Mouse (Mus musculus) layer of hippocampus, adult 11-12 months (tissue): ENCODE results near the gene Wdr4.
A peak's percentile ranks its signal among the peaks of the same experiment; 100 is the strongest.

ENCODE experiments used
- DNase-seq: peaks from one replicate; pipeline ENCODE4 v3.0.0; 2022; ENCODE audit warnings: low spot score

Gene Wdr4

DNA sequence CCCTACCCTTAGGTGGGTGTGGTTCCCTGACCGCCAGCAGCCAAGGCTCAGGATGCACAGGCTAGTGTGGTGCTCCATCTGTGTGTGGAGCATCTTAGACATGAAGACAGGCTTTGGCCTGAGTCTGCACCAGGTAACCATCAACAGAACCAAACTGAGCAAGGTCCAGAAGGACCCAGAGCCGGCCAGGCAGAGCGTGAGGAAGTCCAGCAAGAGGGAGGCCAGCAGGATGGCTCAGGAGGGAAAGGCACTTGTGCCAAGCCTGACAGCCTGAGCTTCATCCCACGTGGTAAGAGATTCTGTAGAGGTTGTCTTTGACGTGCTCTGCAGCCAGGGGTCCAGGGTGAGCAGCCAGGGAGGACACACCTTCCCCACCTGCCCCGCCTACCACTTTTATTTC lies 22.1 kb downstream of the Wdr4 start:
- no peak for DNase-seq

DNA sequence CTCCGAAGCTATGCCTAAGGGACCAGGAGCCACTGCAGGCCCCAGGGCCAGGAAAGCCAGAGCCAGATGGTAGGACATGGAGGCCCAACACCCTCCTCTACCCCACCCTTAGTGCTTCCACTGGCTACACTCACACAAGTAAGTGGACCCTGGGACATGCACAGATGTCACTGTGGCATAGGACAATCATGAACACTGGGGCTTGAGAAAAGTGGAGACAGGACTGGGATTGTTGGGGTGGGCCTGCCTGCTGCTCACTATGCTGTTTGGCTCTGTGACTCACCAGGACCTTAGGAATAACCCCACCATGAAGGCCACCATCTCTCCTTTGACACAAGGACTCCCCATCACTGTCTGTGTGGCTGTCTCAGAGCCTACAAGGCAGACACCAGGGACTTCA lies 24.8 kb downstream of the Wdr4 start:
- no peak for DNase-seq

DNA sequence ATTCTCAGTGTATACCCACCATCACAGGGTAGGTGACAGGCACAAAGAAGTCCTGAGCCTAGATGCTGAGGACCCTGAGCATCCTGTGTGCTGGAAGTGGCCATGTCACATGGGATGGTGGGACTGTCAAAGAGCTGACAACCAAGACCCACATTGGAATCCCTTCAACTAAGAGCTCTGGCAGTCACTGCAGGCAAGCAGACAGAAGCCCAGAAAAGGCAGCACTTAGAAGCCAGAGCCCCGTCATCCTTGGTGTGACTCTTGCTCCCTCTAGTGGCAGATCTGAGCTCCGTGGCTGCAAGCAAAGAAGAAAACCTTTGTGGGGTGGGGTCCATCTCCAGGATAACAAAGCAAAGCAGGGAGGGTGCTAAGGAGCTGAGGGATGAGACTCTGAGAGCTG lies 27.4 kb downstream of the Wdr4 start:
- DNase-seq, result peak; percentile 85

DNA sequence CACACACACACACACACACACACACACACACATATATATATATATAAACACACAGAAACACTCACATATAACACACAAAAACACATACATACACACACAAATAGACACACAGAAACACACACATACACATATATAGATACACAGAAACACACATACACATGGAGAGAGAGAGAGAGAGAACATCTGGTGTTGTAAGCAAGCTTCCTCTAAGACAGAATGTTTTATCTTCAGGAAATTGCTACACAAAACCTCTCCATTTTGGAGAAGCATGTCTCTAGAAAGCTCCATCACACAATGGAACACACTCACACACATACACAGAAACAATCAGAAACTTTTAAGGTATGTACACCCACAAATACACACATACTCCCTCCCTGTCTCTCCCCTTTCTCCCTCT lies 28.4 kb downstream of the Wdr4 start:
- DNase-seq, result no peak

DNA sequence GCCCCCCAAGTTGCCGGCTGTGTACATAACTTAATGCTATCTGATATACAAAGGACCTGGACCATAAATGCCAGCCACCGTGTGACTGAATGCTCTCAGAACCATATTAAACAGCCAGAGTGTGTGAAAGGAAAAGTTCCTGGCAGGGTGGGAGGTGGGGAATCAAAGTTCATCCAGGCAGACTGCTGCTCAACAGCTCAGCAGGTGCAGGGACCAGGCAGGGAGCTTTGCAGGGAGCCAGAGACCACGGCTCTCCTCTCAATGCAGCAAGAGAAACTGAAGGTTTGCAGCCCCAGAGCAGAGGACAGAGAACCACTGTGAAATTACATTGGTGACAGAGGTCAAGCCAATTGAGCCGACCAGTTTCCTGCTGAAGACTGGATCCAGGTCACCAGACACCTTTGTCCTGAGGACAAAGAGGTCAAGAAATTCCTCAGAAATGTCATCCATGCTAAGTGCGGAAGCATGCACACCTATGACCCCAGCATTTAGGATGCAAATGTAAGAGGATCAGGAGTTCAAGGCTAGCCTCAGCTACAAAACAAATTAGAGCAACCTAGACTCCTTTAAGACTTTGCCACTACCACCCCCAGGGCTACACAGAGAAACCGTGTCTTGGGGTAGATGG lies 32.2 kb downstream of the Wdr4 start:
- no peak for DNase-seq

DNA sequence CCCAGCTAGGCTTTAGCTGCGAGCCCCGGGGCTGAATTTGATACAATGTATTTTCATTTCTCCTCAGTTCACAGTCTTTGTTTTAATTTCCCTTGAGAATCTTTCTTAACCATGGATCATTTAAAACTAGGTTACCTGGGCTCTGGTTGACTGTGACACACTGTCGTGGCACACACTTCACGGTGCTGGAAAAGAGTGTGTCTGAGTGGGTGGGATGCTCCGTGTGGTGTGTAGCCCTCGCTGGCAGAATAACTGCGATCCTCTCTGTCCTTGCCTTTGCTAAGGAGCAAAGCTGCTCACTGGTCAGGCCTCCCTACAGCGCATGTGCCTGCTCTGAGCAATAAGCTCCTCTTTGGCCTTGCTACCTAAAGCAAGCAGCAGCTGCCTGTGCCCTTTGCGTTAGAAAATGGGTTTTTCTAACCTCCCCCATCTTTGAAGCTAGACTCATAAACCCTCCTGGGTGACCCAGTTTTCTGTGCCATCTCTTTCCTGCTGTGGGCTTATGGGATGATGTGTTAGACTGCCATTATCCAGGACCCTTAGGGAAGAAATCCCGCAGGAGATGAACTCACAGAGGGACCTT lies 33.1 kb downstream of the Wdr4 start:
- DNase-seq, result no peak

DNA sequence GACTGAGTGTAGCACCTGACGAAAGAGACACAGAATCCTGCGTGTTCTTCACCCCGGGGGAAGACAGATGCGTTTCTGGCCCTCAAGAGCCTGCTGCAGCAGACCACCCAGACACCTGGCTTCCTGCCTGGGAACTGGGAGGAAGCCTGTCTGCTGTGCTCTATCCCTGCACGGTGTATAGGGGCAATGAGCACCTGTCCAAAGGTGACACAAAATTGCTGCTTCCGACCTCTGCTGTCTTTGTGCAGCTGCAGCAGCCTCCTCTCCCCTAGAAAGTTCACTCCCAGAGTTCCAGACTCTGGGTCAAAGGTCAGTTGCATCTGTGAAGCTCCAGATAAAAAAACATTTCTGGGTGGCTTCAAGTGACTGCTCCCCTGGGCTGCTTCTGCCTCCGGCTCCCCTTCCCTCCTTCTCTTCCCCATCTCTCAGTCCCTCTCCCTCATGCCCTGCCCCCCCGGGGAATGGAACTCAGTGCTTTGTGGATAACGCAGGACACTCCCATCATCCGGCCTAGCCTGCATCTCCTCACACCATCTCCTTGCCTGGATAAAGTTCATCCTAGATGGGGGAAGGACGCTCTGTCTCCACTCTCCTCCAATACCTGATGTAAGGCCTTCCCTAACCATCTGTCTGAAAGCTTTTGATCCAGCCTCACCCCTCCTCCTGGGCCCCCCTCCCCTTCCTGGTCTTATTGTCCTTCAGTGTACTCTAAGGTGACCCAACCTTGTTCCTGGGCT lies 40.5 kb downstream of the Wdr4 start:
- no peak for DNase-seq

DNA sequence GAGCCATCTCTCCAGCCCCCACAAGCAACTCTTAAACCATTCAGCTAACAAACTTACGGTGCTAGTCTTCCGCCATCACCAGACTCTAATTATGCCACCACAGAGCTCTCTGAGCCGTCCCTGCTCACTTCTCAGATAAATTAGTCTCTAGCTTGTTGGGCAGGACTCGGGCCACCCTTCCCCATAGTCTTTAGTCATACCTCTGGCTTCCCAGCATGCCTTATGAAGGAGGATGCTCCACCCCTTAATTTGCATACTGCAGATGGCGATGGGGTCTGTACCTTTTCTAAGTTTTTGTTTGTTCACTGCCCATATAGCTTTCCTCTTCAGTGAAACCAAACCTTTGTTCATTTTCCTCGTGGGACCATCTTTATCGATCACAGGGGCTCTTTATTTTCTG lies 41.2 kb downstream of the Wdr4 start:
- no peak for DNase-seq

DNA sequence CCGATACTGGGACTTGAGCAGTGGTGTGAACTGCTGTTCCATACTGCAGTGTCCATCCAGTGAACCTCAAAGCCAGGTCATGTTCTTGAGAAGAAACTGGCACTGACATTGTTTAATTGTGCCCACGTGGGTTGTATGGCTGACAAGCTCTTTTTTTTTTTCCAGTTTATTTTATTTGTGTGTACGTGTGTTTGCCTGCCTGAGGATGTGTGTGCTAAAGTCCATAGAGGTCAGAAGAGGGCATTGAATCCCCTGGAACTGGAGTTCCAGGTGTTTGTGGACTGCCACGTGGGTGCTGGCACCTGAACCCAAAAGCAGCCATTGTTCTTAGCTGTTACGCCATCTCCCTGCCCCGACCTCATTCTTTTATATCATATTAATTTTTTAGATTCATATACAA lies 45.4 kb downstream of the Wdr4 start:
- no peak for DNase-seq

DNA sequence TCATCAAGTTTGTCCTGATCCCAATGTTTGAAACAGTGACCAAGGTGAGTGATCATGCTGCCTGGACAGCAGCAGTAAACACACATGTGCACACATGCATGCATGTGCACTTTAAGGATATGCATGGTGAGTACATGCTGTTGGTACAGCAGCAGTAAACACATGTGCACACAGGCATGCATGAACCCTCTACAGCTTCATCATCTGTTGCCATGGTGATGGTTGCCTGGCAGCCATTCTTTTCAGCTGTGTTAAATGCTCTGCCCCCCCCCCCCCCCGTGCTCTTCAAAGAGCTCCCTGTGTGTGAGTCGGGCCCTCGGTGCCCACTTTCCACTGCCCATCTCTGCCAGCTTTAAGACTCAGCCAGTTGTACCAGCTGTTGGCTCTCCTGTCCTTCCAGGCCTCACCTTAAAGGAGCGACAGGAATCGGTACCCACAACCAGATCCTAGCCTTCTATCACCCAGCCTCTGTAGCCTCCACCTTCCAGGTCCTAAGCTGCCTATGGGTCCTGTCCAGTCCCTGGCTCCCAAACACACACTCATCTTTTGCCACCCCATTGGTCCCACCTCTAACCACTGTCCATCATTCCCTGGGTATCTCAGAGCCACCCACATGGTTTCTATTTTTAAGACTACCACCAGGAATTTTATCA lies 48.9 kb downstream of the Wdr4 start:
- no peak for DNase-seq

DNA sequence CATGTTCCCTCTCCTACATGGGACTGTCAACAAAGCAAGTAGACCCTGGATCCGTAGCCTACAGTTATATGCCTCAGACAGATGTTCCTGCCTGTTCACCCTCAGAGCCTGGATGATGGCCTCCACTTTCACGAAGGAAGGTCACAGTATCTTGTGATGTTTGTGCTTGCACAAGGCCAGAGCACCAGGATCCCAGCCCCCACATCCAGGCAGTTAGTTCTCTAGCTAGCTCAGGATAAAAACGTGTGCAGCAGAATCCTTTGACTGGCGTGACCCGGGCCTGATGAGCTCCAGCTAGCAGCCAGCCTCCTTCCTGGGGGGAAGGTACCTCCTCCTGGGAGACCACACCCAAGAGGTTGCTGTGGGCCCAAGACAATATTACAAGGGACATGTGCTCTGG lies 51.3 kb downstream of the Wdr4 start:
- DNase-seq, result no peak

DNA sequence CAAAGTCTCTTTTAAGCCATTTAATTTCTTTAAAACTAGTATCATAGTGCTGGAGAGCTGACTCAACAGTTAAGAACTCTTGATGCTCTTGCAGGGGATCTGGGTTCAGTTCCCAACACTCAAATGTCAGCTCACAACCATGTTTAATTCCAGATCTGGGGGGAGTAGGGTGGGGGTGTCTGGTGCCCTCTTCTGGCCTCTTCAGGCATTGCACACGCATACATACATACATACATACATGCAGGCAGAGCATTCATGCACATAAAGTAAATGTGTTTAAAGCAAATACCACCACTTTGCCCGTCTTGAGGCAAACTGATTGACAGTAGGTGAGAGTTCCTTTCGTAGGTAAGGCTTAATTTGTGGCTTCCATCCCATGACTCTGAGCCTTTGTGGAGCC lies 52.9 kb downstream of the Wdr4 start:
- no peak for DNase-seq

DNA sequence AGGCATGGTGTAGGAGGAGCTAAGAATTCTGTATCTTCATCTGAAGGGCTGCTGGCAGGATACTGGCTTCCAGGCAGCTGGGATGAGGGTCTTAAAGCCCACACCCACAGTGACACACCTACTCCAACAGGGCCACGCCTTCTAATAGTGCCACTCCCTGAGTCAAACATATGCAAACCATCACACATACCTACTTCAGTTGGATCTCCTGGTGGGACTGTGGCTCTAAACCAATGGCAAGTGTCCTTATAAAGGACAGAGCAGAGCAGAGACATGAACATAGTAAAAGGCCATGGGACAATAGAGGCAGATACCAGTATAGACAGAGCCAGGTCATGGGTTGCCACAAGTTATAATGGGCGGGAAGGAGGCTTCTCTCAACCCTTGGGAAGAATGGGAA lies 57.3 kb downstream of the Wdr4 start:
- no peak for DNase-seq

DNA sequence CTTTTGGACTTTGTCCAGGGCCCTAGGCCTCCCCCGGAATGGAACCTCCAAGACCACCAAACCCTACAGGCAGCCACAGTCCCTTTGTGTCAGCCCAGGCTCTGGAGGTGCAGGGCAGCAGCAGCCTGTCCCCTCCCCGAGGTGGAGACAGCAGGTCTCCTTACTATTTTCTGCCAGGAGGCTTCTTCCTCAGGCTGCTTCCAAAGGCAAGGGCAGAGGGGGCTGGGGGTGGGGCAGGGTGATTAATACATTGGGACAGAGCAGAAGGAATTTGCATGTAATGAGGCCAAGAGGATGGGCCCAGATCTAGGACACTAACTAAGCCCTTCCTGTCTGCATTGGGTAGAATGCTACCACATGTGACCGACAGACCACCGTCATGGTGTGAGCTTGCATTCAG lies 59.4 kb downstream of the Wdr4 start:
- DNase-seq, result no peak

DNA sequence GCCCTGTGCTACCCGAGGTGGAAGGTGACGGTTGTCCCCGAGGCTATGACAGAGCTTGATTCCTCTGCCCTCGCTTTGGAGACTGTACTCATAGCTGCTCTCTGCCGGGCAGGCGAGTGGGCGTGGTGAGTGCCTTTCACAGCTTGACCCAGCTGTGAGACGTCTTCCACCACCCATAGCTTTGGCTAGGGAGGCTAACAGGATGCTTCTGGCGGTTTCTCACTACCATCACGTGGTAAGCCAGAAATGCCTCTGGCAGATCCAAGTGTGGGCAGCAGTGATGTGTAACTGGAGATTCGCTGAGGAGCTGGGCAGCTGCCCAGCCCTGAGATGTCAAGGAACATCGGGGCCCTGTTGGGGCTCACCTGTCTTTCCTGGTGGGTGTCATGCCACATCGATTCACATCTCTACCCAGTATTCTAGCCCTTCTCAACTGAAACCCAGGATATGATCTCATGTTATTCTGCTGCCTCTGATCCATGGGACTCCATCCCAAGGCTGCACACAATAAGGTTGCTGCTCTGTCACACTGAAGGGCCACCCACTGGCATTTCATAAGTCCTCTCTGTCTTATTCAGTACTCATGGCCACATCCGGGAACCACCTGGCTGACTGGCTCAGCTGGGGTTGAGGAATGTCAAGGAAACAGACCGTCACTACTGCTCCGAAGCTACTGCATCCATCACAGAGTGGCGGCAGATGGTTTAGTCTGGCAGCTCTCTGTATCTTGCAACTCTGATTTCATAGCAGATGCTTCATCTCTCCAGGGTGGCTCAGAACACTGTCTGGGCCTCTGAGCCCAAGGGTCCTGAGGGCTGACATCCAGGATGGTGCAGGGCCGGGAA lies 62.8 kb downstream of the Wdr4 start:
- peak; percentile 46 for DNase-seq

DNA sequence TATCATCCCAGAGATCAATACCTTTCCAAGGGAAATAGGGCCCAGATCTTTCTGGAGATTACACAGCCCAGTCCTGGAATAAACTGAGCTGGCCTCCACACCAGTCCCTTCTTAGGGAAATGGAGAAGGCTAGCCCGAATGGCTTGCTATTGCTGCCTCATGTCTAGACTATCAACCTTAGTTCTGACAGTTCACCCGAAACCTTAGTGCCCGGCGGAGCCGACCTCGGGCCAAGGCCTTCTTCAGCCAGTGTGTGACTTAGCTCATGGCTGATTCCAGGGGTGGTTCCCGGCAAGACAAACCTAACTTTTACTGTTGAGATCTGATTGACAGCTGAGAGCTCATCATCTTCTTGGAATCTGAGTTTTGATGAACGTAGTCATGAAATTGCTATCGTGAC lies 65.7 kb downstream of the Wdr4 start:
- DNase-seq, result no peak

DNA sequence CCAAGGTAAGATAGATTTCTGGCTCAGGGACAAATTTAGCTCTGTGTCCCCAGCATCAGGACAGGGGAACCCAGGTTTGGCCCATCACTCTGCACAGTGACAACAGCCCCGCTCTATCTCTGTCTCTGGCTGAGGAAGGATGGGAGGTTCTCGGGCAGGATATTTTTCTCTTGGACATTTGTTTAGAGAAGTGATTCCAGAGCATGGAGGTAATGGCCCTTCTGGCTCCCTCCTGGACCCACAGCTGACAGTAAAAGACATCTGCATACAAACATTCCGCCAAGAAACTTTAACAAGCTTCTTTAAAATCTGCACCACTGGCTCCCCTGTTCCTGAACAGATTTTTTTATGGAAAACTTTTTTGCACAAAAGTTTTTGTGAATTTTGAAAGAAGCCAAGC lies 66.3 kb downstream of the Wdr4 start:
- no peak for DNase-seq

DNA sequence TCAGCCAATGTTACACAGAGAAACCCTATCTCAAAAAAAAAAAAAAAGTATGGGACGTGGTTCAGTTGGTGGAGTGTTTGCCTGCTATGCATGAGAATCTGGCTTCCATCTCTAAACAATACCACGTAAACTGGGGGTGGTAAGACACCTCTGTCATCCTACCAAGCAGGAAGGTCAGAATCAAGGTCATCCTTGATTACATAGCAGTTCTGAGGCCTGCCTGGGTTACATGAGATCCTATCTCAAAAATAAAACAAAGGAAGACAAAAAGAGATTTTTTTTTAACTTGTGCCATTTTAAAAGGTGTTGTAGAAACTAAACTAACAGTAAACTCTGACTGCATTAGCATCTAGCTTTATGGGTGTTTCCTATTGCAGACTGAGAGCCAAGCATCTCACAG lies 67.0 kb downstream of the Wdr4 start:
- no peak for DNase-seq

DNA sequence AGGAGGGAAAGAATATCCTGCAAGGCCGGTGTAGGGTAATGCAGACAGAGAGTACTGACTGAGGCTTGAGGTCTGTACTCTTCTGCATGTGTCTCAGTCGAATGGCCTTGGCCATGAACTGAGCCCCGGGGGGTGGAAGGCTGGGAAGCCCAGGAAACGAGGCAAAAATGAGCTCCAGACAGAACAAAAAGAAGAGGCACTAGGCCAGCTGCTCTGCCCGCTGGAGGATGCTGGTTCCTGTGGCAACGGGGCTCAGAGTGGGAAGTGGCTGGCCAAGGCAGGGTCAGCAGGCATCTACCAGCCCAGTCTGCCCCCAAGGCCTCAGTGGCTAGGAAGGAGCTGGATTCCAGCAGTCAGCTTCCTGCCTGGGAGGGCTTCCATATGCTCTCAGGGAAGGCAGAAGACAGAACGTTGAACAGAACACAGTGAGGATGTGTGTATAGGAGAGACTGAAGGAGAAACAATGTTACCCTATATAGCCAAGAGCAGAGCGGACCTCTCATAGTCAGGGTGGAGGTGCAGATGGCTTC lies 68.5 kb downstream of the Wdr4 start:
- DNase-seq, result peak; percentile 58

DNA sequence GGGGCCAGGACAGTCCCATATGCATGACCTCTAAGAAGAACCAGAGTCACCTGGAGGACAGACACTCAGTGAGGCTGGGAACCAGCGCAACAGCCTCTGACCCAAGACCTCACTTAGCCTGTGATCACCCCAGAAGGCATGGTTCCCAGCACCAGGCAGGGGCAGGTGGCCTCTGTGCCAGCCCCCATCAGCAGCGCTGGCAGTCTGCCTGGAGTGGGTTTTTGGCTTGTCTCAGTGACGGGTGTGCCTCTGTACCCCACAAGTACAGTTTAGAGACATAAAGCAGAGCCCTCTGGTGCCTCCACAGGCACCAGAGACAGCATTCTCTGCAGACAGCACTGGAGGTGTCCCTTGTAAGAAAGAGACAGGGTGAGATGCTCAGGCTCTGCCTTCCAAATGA lies 69.6 kb downstream of the Wdr4 start:
- DNase-seq, result peak; percentile 30

DNA sequence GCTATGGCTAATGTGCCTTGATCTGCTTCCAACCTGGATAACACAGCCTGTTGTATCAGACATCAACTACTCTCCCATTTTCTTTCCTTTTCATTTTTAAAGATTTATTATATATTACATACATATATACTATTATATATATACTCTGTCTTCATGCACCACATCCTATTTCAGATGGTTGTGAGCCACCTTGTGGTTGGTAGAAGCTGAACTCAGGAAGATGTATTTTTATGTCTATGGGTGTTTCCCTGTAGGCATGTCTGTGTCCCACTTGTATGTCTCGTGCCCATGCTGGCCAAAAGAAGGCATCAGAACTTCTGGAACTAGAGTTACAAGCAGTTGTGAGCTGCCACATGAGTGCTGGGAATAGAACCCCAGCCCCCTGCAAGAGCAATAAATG lies 71.3 kb downstream of the Wdr4 start:
- no peak for DNase-seq

DNA sequence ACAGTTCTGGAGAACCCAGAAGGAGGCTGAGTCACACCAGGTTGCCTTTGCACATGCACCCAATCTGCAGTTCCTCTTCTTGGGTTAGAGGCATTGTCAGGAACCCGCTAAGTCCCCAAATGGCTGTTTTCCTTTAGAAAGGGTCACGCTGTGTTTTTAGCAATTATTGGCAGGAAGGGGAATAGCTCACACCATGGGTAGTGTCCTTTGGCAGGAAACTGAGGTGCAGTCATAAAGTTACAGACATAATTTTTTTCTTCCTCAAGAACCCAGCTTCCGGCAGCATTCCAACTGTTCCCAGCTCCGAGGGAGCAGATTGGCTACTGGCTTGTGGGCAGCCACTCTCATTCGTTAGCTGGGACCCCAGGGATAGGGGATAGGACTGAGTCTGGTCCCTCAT lies 72.0 kb downstream of the Wdr4 start:
- DNase-seq, result no peak
